Mouse (Mus musculus) neural tube, embryonic 14.5 days (tissue): Measurements from ENCODE around the gene Dcaf11. TPM values are rescaled to one million over a fixed set of nuclear protein-coding genes. Genes with fewer than 3 reads are reported as not detected.

ENCODE experiments used
- ATAC-seq: fragments of 200-750 bp; cut with Nextera tagmentation; 2 replicates; pipeline ENCODE4 v1.8.0; 2017; ENCODE audit warnings: low read depth, mild to moderate bottlenecking, moderate TSS enrichment, moderate library complexity
- H3K27ac ChIP-seq: fragments of 300-500 bp; sonication (generic); 2 replicates; pipeline ENCODE4 v1.5.1; 2014; ENCODE audit warnings: low read depth, mild to moderate bottlenecking, control low read depth, low read length, moderate library complexity, mixed read lengths
- H3K27me3 ChIP-seq: fragments of 300-500 bp; sonication (generic); 2 replicates; pipeline ENCODE4 v1.6.1; 2014; ENCODE audit warnings: low read length; ENCODE audit not compliant: control insufficient read depth, insufficient read depth
- H3K36me3 ChIP-seq: fragments of 300-500 bp; sonication (generic); 2 replicates; pipeline ENCODE4 v1.6.1; 2014; ENCODE audit warnings: low read length, mixed read lengths; ENCODE audit not compliant: control insufficient read depth, insufficient read depth
- H3K4me1 ChIP-seq: fragments of 300-500 bp; sonication (generic); 2 replicates; pipeline ENCODE4 v1.6.1; 2014; ENCODE audit warnings: low read length; ENCODE audit not compliant: control insufficient read depth, insufficient read depth
- H3K4me2 ChIP-seq: fragments of 300-500 bp; sonication (generic); 2 replicates; pipeline ENCODE4 v1.6.1; 2014; ENCODE audit warnings: mild to moderate bottlenecking, low read depth, low read length, control low read depth
- H3K4me3 ChIP-seq: fragments of 300-500 bp; sonication (generic); 2 replicates; pipeline ENCODE4 v1.5.1; 2014; ENCODE audit warnings: low read depth, low read length, control low read depth, mixed read lengths
- H3K9ac ChIP-seq: fragments of 300-500 bp; sonication (generic); replicated peaks from 2 replicates; pipeline ENCODE4 v1.6.1; 2014; ENCODE audit warnings: low read depth, mild to moderate bottlenecking, control low read depth, low read length, mixed read lengths
- H3K9me3 ChIP-seq: fragments of 300-500 bp; sonication (generic); 2 replicates; pipeline ENCODE4 v1.6.1; 2016; ENCODE audit warnings: low read length; ENCODE audit not compliant: control insufficient read depth
- WGBS: fragments of 180-500 bp; shearing (Covaris S2); extraction: QIAGEN DNeasy Blood & Tissue Kit; methylation state at CpG from one replicate; pipeline ENCODE4 v1.1.7; 2014; 5-methylcytosine and 5-hydroxymethylcytosine counted together
- polyA plus RNA-seq: library from polyadenylated mRNA; unstranded; fragments of >200 nt; fragmentation: Nextera tagmentation; extraction: Ambion mirVana; gene quantifications from 2 replicates; pipeline ENCODE4 v1.2.1, GENCODE M21; 2014

Dcaf11 gene
- polyA plus RNA-seq, 1 experiment from 2014 or later: 114 TPM

- H3K4me1 ChIP-seq: peaks cover 16% of the 10 kb centered on the region
- no peak overlapping the region for H3K9ac ChIP-seq
- 88% methylated on average over 11 of the region's 11 CpGs for WGBS
- no peak overlapping the region for H3K4me2 ChIP-seq
- ATAC-seq: no peak
- no peak overlapping the region for H3K27ac ChIP-seq
- no peaks in the 10 kb centered on the region for H3K27me3 ChIP-seq
- no peak overlapping the region for H3K4me3 ChIP-seq
- peaks cover 39% of the 10 kb centered on the region for H3K36me3 ChIP-seq
- H3K9me3 ChIP-seq: no peaks in the 10 kb centered on the region
Measured at GRCm38 (mm10) chr14:55563249-55563648, 3.4 kb downstream of the Dcaf11 start.

- Histone ChIP-seq H3K9me3 (no peaks in the 10 kb centered on the region), H3K4me2 (no peak overlapping the region), H3K4me3 (no peak overlapping the region), H3K27me3 (no peaks in the 10 kb centered on the region), H3K36me3 (peaks cover 49% of the 10 kb centered on the region), H3K4me1 (peaks cover 12% of the 10 kb centered on the region), H3K9ac (no peak overlapping the region), H3K27ac (no peak overlapping the region)
- 87% methylated on average over 3 of the region's 3 CpGs for WGBS
- ATAC-seq: no peak
Measured at GRCm38 (mm10) chr14:55565748-55566147, 5.9 kb downstream of the Dcaf11 start.

GRCm38 (mm10) chr14:55567496-55567895 is 7.7 kb downstream of the Dcaf11 start:
- Histone ChIP-seq H3K4me1 (no peaks in the 10 kb centered on the region), H3K27ac (no peak overlapping the region), H3K4me2 (no peak overlapping the region), H3K36me3 (peaks cover 49% of the 10 kb centered on the region), H3K9me3 (no peaks in the 10 kb centered on the region), H3K9ac (no peak overlapping the region), H3K27me3 (no peaks in the 10 kb centered on the region), H3K4me3 (no peak overlapping the region)
- ATAC-seq: no peak
- WGBS: 93% methylated on average over 3 of the region's 3 CpGs

GRCm38 (mm10) chr14:55570588-55570987 is 10.8 kb downstream of the Dcaf11 start:
- no peak overlapping the region for H3K4me2 ChIP-seq
- no peak for ATAC-seq
- H3K4me3 ChIP-seq: no peak overlapping the region
- H3K27ac ChIP-seq: no peak overlapping the region
- peaks cover 31% of the 10 kb centered on the region for H3K36me3 ChIP-seq
- WGBS: 98% methylated on average over 2 of the region's 2 CpGs
- no peaks in the 10 kb centered on the region for H3K4me1 ChIP-seq
- H3K9ac ChIP-seq: no peak overlapping the region
- no peaks in the 10 kb centered on the region for H3K9me3 ChIP-seq
- no peaks in the 10 kb centered on the region for H3K27me3 ChIP-seq

- Histone ChIP-seq H3K27ac (no peak overlapping the region), H3K4me3 (no peak overlapping the region), H3K9ac (no peak overlapping the region), H3K4me2 (no peak overlapping the region), H3K27me3 (no peaks in the 10 kb centered on the region), H3K4me1 (no peaks in the 10 kb centered on the region), H3K9me3 (no peaks in the 10 kb centered on the region), H3K36me3 (peaks cover 22% of the 10 kb centered on the region)
- ATAC-seq: no peak
Measured at GRCm38 (mm10) chr14:55571760-55572159, 12.0 kb downstream of the Dcaf11 start.

GRCm38 (mm10) chr14:55575302-55575701 is 15.5 kb downstream of the Dcaf11 start, which contains the start of gene Fitm1:
Gene Fitm1, plus strand, starts transcription at chr14:55575617.
- no peak for ATAC-seq
- Histone ChIP-seq H3K4me1 (peaks cover 3% of the 10 kb centered on the region; the same call in 1 of the 2 replicates), H3K27me3 (no peaks in the 10 kb centered on the region), H3K9ac (no peak within 1 kb of the TSS), H3K36me3 (no peaks in the 10 kb centered on the region), H3K9me3 (no peaks in the 10 kb centered on the region), H3K4me2 (no peak within 1 kb of the TSS), H3K4me3 (no peak within 1 kb of the TSS), H3K27ac (no peak within 1 kb of the TSS)
- WGBS: 75% methylated on average over 8 of the region's 8 CpGs

- 83% methylated on average over 13 of the region's 13 CpGs for WGBS
- Histone ChIP-seq H3K9ac (no peak overlapping the region), H3K9me3 (no peaks in the 10 kb centered on the region), H3K4me1 (peaks cover 3% of the 10 kb centered on the region; the same call in 1 of the 2 replicates), H3K4me2 (no peak overlapping the region), H3K4me3 (no peak overlapping the region), H3K27ac (no peak overlapping the region), H3K27me3 (no peaks in the 10 kb centered on the region), H3K36me3 (0 out of 2 replicates have a peak, but pooled peaks cover 3% of the 10 kb centered on the region)
- no peak for ATAC-seq
Measured at GRCm38 (mm10) chr14:55575711-55576110, 15.9 kb downstream of the Dcaf11 start.

- Histone ChIP-seq H3K4me2 (no peak overlapping the region), H3K4me3 (no peak overlapping the region), H3K36me3 (peaks cover 7% of the 10 kb centered on the region; the same call in 1 of the 2 replicates), H3K4me1 (peaks cover 3% of the 10 kb centered on the region; the same call in 1 of the 2 replicates), H3K27me3 (no peaks in the 10 kb centered on the region), H3K9me3 (no peaks in the 10 kb centered on the region), H3K9ac (no peak overlapping the region), H3K27ac (no peak overlapping the region)
- ATAC-seq: no peak
- WGBS: 84% methylated on average over 16 of the region's 16 CpGs
Measured at GRCm38 (mm10) chr14:55576376-55576775, 16.6 kb downstream of the Dcaf11 start.

GRCm38 (mm10) chr14:55577871-55578667 is 18.3 kb downstream of the Dcaf11 start, which contains the start of gene Psme1:
Gene Psme1, plus strand, starts transcription at chr14:55578123.
- WGBS: 0% methylated on average over 21 of the region's 32 CpGs
- peak; percentile 94 for ATAC-seq

More at GRCm38 (mm10) chr14:55577871-55578667, 18.3 kb downstream of the Dcaf11 start, which contains the start of gene Psme1:
- Histone ChIP-seq H3K4me3 (peak within 1 kb of the TSS; percentile 54), H3K9ac (peak within 1 kb of the TSS; percentile 86), H3K27ac (peak within 1 kb of the TSS; percentile 91), H3K27me3 (no peaks in the 10 kb centered on the region), H3K4me1 (peaks cover 3% of the 10 kb centered on the region; the same call in 1 of the 2 replicates), H3K4me2 (peak within 1 kb of the TSS; percentile 87), H3K9me3 (no peaks in the 10 kb centered on the region), H3K36me3 (peaks cover 7% of the 10 kb centered on the region; the same call in 1 of the 2 replicates)
